Mouse (Mus musculus) spleen, adult 2 months (tissue): Measurements from ENCODE around the gene Sgta.

ENCODE experiments used
- CTCF ChIP-seq: fragments of 200-500 bp; IDR thresholded peaks from 2 replicates; pipeline ENCODE4 v1.5.1; 2011; ENCODE audit warnings: mild to moderate bottlenecking, inconsistent platforms; ENCODE audit not compliant: insufficient read depth, insufficient read length, insufficient replicate concordance; ENCODE audit errors: extremely low read depth
- POLR2A ChIP-seq: fragments of 200-500 bp; IDR thresholded peaks from 2 replicates; pipeline ENCODE4 v1.6.1; 2011; ENCODE audit warnings: low read depth, low read length, inconsistent platforms

DNA sequence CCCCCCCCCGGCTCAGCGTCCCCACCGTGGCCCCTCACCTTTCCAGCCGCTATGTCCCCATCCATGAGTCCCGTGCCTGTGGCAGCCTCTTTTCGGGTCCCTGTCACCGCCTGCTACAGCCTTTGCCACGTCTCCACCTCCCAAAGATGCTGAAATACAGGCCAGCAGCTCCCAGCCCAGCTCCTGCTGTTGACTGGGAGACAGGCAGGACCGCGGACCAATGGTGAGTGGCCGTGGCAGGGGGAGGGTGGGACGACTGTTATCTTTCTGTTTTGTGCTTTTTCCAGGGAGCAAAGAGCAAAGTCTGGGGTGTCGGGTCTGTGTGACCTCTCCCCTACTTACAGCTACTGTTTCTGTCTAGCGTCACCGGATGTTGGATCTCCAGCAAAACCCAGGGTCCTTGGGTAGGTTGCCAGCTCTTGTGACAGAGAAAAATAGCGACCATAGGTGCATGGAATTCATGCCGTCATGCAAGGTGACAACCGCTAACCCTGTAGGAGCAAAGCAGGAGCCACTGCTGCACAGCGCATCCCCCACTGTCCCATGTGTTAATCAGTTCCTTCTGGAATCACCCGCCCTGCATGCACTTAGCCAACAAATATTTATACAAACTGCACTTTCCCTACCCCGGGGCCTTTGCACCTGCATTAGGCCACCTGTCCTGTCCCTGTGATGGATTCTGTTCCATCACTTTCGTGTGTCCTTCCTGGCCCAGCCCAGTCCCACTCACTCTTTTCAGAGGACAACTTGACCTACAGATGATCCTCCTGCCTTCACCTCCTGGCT is 32.7 kb upstream of the Sgta start:
- TF ChIP-seq CTCF, result no peak
- TF ChIP-seq POLR2A, result no peak
